Mouse (Mus musculus): Measurements from ENCODE around the gene Galnt13.

DNA sequence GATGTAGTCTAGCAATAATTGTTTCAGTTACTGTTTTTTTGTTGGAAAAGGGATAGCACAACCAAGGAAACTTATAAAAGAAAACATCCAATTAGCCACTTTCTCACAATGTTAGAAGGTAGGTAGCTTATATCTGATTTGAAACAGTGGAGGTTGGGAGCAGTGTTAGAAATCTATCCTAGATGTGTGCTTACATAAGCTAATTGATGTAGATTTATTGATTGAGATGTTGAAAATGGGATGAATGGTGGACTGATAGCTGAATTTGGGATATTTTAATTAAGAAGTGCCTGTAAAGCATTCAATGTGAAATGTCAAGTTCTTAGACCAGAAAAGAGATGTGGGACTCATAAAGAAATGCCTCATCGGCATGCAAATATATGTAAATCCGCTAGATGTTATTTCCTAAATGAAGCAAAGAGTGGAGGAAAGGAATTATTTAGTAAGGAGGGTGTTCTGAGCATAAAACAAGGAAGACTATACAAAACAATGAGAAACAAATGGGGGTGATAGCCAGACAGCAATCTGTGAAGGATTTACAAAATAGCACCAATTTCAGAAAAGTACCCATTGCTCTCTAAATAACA is 377.6 kb downstream of the Galnt13 start:
- TF ChIP-seq CTCF (IDR thresholded peaks at IDR 0.05; ENCODE audit: low read depth) (no peak), EP300 (optimal IDR thresholded peaks at IDR 0.05) (no peak)
